Mouse (Mus musculus): ENCODE measurements around the gene Hoxc9.

- no peak for TF ChIP-seq CTCF (IDR thresholded peaks at IDR 0.05; ENCODE audit: low read depth)
- no peak for TF ChIP-seq EP300 (IDR thresholded peaks at IDR 0.05; ENCODE audit: low read depth)
Measured at GRCm38 (mm10) chr15:103024131-103024530, 47.9 kb downstream of the Hoxc9 start.
